Mouse (Mus musculus): ENCODE results near the gene Rpl38. TPM values are rescaled to one million over a fixed set of nuclear protein-coding genes. Genes with fewer than 3 reads are reported as not detected.

Gene Rpl38
- total RNA-seq, 2 experiments from 2014 or later: 750 to 833 TPM

DNA sequence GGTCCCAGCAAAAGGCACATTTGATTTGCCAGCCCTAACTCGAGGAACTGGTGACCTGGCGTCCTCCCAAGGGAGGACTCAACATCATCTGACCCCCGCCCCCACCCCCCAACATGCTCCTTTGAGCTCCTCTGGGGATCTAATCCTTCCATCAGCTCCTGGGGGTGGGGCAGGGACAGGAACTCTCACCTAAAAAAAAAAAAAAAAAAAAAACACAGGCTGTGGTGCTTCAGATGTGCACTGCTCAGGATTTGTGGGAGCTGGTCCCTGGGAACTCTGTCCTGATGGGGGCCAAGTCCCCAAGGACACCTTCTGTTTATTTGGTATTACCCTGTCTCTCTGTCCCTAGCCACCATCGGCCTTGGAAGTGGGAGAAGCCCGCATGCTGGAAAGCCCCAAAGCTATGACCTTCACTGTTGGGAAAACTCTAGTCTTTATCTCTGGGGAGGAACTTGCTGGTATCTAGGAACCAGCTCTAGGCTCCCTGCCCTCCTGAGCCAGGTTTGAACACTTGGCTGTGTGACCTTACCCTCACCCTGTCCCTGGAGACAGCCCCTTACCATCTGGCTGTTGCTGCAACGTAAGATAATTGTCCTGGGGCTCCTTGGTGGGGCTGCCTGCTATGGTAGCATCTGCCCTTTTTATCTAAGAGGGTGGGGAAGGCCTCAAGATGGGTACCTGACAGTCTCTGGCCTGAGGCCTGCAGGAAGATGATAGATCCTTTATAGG is 23.3 kb downstream of the Rpl38 start:
- intact Hi-C loops (cut with DNase I): no loop called here
- no peak for DNase-seq (ENCODE audit: low spot score in 2 of 2)

DNA sequence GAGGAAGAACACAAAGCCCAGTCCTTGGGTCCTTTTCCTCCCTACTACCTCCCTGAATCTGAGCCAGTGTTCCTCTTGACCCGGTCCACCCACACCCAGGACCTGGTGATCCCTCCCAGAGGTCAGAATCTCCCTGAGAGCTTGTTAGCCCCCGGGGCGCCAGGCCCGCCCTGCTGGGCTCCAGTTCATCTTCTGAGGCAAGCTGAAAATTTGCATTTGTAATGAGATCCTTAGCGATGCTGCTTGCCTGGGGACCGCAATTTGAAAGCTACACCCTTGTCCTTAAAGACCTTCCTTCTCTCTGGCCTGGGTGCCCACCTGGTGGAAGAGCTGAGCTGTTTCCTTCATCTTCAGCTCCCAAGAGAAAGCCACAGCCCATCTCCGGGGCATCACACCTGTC is 24.3 kb downstream of the Rpl38 start:
- DNase-seq (ENCODE audit: low spot score in 2 of 2): no peak
- intact Hi-C loops (cut with DNase I): no loop called here

DNA sequence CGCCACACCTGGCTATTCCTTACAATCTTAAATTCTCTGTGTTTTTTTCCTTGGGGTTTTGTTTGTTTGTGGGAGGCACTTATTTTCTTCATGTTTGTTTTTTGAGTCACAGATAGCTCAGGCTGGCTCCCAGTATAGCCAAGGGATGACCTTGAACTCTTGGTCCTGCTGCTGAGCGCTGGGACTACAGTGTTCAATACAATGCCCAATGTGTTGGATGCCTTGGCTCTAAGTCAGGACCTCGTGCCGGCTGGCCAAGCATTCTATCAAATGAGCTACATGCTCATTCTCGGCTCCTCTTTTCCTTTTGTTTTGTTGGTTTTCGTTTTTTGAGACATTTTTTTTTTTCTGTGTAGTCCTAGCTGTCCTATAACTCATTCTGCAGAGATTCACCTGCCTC is 25.1 kb downstream of the Rpl38 start:
- DNase-seq (ENCODE audit: low spot score in 2 of 2): no peak
- intact Hi-C loops (cut with DNase I): no loop called here

DNA sequence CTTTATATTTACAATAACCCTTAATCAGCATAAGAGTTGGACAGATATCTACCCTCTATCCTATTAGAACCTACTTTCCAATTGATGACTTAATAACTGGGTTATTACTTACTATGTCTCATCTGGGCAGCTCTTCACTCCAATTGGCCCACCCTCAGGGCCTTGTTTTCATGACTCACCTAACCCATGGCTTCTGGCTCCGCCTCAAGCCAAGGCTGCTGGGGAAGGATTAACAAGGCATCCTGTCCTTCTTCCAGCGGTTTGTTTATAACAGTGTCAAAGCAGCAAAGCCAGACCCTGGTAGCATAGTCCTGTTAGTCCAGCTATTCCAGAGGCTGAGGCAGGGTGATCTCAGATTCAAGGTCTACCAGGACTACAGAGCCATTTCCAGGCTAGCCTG is 26.1 kb downstream of the Rpl38 start:
- intact Hi-C loops (cut with DNase I): no loop called here
- DNase-seq (ENCODE audit: low spot score in 2 of 2): no peak

DNA sequence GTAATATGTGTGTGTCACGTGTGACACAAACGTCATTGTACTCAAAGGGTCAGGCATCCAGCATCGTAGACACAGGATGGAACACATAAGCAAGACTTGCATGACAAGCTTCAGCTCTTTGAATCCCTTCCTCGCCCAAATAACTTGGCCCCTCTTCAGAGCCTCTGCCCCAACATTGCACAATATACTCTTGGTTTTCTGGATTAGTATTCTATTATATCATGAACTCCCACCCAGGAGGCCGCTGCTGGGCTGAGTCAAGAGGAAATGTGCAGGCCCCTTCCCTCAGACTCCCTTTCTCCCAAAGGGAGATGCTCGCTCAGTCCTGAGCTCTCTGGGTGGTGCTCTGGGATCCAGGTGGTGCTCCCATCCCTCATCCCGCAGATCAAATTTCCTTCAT is 30.2 kb downstream of the Rpl38 start:
- no peak for DNase-seq (ENCODE audit: low spot score in 2 of 2)

DNA sequence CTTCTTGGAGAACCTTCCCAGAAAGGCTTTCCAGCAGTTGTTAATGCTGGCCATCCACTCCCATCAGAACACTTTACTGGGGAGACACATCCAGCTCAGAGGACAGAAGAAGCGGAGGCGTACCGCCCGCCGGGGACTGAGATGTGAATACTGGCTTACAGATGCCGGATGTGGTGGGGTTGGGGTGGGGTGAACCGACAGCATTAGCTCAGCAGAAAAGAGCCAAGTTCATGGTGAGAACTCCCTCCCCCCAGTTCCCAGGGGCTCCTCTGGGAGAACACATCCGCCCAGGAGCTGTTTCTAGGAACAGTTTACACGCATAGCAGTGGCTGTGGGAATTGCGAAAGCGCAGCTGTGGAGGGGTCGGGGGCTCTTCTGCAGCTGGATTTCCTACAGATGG is 31.2 kb downstream of the Rpl38 start:
- DNase-seq (ENCODE audit: low spot score in 2 of 2): peak; percentile 13 to 21
- intact Hi-C loops (cut with DNase I): no loop called here

More for the DNA sequence above, 30.2 kb downstream of the Rpl38 start:
- intact Hi-C loops (cut with DNase I): no loop called here

DNA sequence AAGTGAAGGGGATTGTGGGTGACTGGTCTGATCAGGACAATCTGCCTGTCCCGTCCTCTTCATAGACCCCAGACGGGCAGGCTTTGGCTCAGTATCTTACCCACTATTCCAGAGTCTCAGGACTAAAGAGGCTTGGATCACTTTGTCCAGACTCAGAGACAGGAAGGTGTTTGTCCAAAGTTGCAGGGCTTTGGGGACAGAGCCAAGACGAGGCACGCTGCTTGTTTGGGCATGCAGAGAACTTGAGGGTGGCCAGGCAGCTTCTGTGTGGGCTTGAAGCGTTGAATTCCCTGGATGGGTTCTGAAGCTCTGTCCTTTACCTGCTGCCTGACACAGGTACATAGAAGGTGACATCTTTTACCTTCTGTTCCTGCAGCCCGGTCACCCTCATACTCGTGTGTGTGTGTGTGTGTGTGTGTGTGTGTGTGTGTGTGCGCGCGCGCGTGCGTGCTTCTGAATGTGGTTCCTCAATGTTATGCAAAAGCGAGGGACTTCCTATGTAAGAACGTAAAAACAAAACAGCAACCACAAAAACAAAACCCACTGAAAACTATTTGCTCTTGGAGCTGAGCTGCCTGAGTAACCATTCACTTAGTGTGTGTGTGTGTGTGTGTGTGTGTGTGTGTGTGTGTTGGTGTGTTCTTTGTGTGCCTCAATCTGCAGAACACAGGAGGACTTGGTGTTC is 34.1 kb downstream of the Rpl38 start:
- intact Hi-C loops (cut with DNase I): no loop called here
- DNase-seq (ENCODE audit: low spot score in 2 of 2): no peak

DNA sequence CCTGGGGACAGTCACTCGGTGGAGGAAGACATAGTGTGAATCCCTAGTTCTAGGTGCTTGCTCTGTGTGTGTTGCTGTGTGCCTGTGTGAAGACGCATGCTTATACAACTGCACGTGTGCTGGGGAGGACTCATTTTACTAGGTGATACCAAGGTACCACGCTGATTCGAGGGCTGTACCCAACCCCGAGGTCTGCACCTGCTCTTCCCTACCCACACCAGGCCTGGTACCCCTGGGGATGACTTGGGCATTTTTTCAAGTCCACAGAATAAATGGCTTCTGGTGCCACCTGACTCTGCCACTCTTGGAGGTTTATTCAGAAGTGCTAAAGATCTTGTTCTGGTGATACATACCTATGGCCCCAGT is 34.7 kb downstream of the Rpl38 start:
- DNase-seq (ENCODE audit: low spot score in 2 of 2): no peak
- intact Hi-C loops (cut with DNase I): no loop called here

DNA sequence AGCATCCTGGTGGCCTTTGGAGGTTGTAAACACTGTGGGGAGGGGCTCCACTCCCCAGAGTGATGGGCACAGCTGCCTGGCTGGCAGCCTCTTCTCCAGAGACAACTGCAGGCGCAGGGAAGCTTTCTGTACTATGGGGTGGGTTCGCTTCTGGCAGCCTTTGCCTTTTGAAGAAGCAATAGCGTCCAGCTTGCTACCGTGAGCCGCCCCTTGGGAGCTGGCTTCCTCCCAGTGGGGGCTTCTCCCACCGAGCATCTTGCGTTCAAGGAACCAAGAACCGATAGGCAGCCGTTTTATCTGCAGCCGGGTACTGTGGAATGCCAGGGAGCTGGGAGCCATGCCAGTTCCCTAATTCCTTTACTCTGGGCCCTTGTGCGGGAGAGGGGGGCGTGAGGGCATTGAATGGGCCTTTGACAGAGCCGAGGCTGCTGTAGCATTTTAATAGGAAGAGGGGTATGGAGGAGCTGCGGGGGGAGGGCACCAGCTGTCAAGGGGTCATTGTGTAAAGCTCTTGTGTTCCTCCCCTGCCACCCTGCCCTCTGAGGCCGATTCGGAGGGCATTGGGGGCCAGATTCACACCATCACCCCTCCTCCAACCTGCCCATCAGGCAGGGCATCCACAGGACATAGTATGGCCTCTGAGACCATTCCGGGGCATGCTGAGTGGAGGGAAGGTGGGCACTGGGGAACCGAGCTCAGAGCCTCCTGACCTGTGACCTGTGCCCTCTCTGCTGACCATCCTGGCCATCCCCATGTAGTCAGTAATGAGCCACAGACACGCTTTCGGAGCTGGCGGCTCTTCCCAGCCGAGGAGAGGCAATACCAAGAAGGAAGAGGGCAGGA is 36.0 kb downstream of the Rpl38 start:
- DNase-seq (ENCODE audit: low spot score in 2 of 2): peak; percentile 36 to 45
- intact Hi-C loops (cut with DNase I): no loop called here

DNA sequence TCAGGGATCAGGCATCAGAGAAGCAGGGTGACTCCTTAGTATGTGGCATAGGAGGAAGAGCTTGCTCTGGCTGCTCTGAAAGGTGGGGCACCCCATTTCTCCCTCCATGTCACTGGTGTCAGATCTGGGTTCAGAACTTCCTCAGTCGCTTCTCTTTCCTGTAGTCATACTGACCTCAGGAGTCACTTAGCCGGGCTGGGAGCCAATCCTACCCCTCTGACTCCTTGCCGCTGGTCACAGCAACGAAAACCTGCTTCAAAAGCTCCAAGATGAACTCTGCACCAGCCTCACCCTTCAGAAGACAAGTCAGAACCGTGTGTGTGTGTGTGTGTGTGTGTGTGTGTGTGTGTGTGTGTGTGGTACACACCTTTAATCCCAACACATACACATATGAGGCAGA is 38.0 kb downstream of the Rpl38 start:
- DNase-seq (ENCODE audit: low spot score in 2 of 2): no peak
- intact Hi-C loops (cut with DNase I): no loop called here

DNA sequence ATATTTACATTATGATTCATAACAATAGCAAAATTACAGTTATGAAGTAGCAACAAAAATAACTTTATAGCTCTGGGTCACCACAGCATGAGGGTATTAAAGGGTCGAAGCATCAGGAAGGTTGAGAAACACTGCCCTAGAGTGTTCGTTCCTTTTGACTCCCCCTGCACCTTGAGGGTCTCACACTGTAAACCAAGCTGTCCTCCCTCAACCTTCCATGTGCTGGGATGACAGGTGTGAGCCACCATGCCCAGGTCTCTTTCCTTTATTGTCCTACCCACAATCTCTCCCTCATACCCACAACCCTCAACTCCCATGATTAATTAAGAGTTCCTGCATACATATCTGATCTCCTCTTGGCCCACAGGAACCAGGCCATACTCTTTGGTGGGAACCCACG is 43.1 kb downstream of the Rpl38 start:
- DNase-seq (ENCODE audit: low spot score in 2 of 2): no peak
- intact Hi-C loops (cut with DNase I): no loop called here

DNA sequence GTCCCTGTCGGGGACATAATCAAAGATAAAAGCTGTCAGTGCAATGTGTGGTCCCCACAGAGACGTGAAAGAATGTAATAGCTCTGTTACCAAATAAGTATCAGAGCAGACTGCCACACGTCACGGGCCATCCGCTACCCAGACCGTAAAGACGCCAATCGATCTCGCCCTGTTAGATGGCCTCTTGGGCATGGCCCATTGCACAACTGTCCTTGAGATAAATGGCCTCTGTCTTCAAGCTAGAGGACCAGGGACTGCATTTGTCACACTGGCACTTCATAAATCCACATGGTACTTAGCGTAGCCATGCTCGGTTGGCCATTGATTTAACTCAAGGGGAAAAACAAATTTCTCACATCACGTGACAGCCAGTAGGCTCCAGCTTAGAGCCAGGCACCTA is 43.5 kb downstream of the Rpl38 start:
- intact Hi-C loops (cut with DNase I): no loop called here
- DNase-seq (ENCODE audit: low spot score in 2 of 2): no peak

DNA sequence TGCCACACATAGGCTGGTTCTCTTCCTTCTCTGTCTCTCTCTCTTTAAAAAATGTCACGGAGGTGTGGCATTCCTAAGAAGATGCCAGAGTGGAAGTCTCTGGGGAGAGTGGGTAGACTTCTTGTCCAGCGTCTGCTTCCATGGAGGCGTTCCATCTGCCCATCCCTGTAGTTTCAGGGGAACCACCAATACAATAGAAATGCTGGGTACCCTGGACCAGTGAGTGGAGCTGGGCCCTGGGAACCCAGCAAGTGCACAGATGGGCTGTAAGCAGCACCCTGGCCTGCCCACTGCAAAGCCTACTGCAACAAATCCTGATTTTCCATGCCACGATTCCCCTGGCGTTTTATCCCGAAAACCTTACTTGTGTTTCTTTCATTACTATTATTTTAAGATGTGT is 46.2 kb downstream of the Rpl38 start:
- peak; percentile 37 to 54 for DNase-seq (ENCODE audit: low spot score in 2 of 2)
- intact Hi-C loops (cut with DNase I): no loop called here

DNA sequence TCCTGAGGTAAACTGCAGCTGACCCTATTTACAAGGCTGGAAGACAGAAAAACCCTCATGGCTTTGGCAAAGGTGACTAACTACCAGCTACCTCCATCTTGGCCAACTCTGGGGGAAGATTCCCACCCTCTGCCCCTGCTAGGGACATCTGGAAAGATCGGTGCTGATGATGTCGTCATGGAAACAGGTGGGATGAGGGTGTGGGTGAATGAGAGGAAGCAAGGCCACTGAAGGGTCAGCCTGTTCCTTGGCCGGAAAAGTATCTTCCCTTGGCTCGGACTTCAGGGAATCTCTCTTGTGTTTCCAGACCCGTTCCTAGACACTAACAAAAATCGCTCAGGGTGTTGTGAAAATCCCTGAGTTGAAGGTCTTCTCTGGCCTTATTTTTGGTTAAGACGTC is 47.2 kb downstream of the Rpl38 start:
- intact Hi-C loops (cut with DNase I): no loop called here
- no peak for DNase-seq (ENCODE audit: low spot score in 2 of 2)

DNA sequence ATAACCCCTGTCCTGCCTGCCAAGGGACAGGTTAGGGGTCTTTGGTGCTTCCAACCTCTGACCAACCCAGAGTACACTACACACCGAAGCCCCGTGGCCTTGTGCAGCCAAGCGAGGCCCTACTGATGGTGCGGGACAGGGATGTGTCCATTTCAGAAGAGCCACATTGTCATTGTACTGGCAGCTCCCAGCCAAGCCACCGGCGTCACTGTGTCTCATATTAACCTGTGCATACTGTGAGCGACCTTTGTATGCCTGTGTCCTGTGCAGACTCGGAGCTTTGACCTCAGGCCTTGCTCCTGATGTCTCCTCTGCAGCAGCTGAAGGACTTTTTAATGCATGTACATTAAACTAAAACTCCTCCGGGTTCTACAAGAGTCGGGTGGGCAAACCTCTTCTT is 52.2 kb downstream of the Rpl38 start:
- intact Hi-C loops (cut with DNase I): no loop called here
- no peak for DNase-seq (ENCODE audit: low spot score in 2 of 2)

Other genes with a start within 250 kb of the Rpl38 start
- gene Ttyh2, start 6.9 kb downstream of the Rpl38 start, total RNA-seq (2021): 10 to 100 TPM; 20.8 to 31.0 TPM
- gene Dnaic2, start 58.9 kb downstream of the Rpl38 start, total RNA-seq (2021): 1 to 10 TPM in 1 of 2 experiments, under 1 TPM in 1; 0.91 to 2.1 TPM
- gene Kif19a, start 96.9 kb downstream of the Rpl38 start, total RNA-seq (2021): 1 to 10 TPM; 4.5 to 4.8 TPM
- gene Btbd17, start 127.4 kb downstream of the Rpl38 start, total RNA-seq (2021): 10 to 100 TPM; 29.1 to 35.8 TPM
- gene Gpr142, start 130.4 kb downstream of the Rpl38 start, total RNA-seq (2021): not detected
- gene Gprc5c, start 182.6 kb downstream of the Rpl38 start, total RNA-seq (2021): 1 to 10 TPM; 4.7 to 8.0 TPM
- under 1 TPM; 0.42 to 0.61 TPM for gene Cd300a, start 221.5 kb downstream of the Rpl38 start, total RNA-seq (2021)